22 mouse cellular contexts compared by ENCODE assay signal in the genomic region with DNA sequence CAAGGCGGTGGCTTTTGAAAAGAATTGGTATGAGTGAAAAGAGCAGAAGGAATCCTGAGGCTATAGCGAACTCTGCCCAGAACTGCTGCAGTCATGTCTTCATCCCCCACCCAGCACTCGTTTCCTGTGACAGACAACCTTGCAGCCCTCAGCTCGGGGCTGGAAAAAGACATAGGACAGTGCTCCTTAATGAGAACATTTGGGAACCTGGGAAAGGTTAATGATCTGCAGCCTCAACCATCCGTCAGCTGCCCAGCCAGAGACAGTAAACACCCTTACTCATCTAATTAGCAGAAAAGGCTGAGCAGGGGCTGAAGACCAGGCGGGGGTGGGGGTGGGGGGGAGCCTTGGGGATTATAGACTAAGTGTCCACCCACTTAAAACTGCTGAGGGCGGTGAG.
DNase-seq lines count a peak whose midpoint lies in the region; ATAC-seq and TF ChIP-seq lines count a peak whose summit lies in the region.
"Had no signal": no experiment of that assay in that cellular context is flagged by ENCODE, and none has a peak within 500 bp of the region (broad histone marks: within the 10 kb centered on the region; RNA-seq: fewer than 3 reads in every experiment).

No protein-coding gene starts in this region.

- no peak overlapping the region for H3K27ac ChIP-seq in hindbrain, embryonic 12.5 days
- H3K27ac ChIP-seq in hindbrain, postnatal 0 days: no peak overlapping the region
- H3K27ac ChIP-seq in kidney, postnatal 0 days: no peak overlapping the region
- no peak overlapping the region for H3K27ac ChIP-seq in midbrain, embryonic 15.5 days
- no peak overlapping the region for H3K27ac ChIP-seq in midbrain, postnatal 0 days (ENCODE audit: low read depth, low read length)
- H3K27ac ChIP-seq: embryonic facial prominence, embryonic 13.5 days; heart, embryonic 10.5 days; hindbrain, embryonic 13.5 days had no signal

- no peak overlapping the region for H3K9ac ChIP-seq in hindbrain, embryonic 12.5 days
- no peak overlapping the region for H3K9ac ChIP-seq in hindbrain, postnatal 0 days (replicated peaks; ENCODE audit: low read length)
- H3K9ac ChIP-seq in kidney, postnatal 0 days (ENCODE audit: low read depth, low read length): no peak overlapping the region
- no peak overlapping the region for H3K9ac ChIP-seq in midbrain, embryonic 15.5 days
- no peak overlapping the region for H3K9ac ChIP-seq in midbrain, postnatal 0 days (replicated peaks; ENCODE audit: low read length, poor library complexity, severe bottlenecking)
- H3K9ac ChIP-seq: embryonic facial prominence, embryonic 13.5 days; hindbrain, embryonic 13.5 days had no signal

- no peaks in the 10 kb centered on the region for H3K4me1 ChIP-seq in hindbrain, embryonic 12.5 days
- no peaks in the 10 kb centered on the region for H3K4me1 ChIP-seq in hindbrain, postnatal 0 days (ENCODE audit: insufficient read depth, low read length)
- no peaks in the 10 kb centered on the region for H3K4me1 ChIP-seq in kidney, postnatal 0 days (replicated peaks; ENCODE audit: insufficient read depth, low read length)
- H3K4me1 ChIP-seq in midbrain, embryonic 15.5 days: no peaks in the 10 kb centered on the region
- no peaks in the 10 kb centered on the region for H3K4me1 ChIP-seq in midbrain, postnatal 0 days (ENCODE audit: insufficient read depth, low read length)
- H3K4me1 ChIP-seq: embryonic facial prominence, embryonic 13.5 days; heart, embryonic 10.5 days; hindbrain, embryonic 13.5 days had no signal

- ATAC-seq in hindbrain, embryonic 12.5 days (ENCODE audit: low FRiP score): 0 out of 2 replicates have a peak, but pooled peaks have one; percentile 35
- ATAC-seq in hindbrain, postnatal 0 days: no peak
- 0 out of 2 replicates have a peak, but pooled peaks have one; percentile 43 for ATAC-seq in kidney, postnatal 0 days (replicated peaks; ENCODE audit: low FRiP score, low read depth)
- ATAC-seq in midbrain, embryonic 15.5 days (replicated peaks): 0 out of 2 replicates have a peak, but pooled peaks have one; percentile 39
- ATAC-seq in midbrain, postnatal 0 days (ENCODE audit: low FRiP score): no peak
- no peak for ATAC-seq in megakaryocyte, adult 5-6 weeks (ENCODE audit: poor library complexity, severe bottlenecking)
- ATAC-seq: activated CD4-positive, CD25-positive, alpha-beta regulatory T cell, adult 4 months; forebrain, embryonic 16.5 days; Patski had no signal

- no peaks in the 10 kb centered on the region for H3K27me3 ChIP-seq in hindbrain, embryonic 12.5 days
- H3K27me3 ChIP-seq in hindbrain, postnatal 0 days (ENCODE audit: insufficient read depth, low read length): no peaks in the 10 kb centered on the region
- H3K27me3 ChIP-seq in kidney, postnatal 0 days (ENCODE audit: insufficient read depth, low read length): no peaks in the 10 kb centered on the region
- H3K27me3 ChIP-seq in midbrain, embryonic 15.5 days (replicated peaks): no peaks in the 10 kb centered on the region
- H3K27me3 ChIP-seq in midbrain, postnatal 0 days (ENCODE audit: insufficient read depth, low read length): no peaks in the 10 kb centered on the region
- H3K27me3 ChIP-seq: CH12.LX; embryonic facial prominence, embryonic 13.5 days; hindbrain, embryonic 13.5 days had no signal

- H3K36me3 ChIP-seq in hindbrain, embryonic 12.5 days: no peaks in the 10 kb centered on the region
- H3K36me3 ChIP-seq in hindbrain, postnatal 0 days (ENCODE audit: insufficient read depth, low read length): no peaks in the 10 kb centered on the region
- no peaks in the 10 kb centered on the region for H3K36me3 ChIP-seq in kidney, postnatal 0 days (ENCODE audit: insufficient read depth, low read length)
- H3K36me3 ChIP-seq in midbrain, embryonic 15.5 days (replicated peaks): no peaks in the 10 kb centered on the region
- H3K36me3 ChIP-seq in midbrain, postnatal 0 days (ENCODE audit: insufficient read depth, low read length): no peaks in the 10 kb centered on the region
- H3K36me3 ChIP-seq: embryonic facial prominence, embryonic 13.5 days; heart, embryonic 10.5 days; hindbrain, embryonic 13.5 days had no signal

- no peak for DNase-seq in hindbrain, postnatal 0 days (ENCODE audit: low spot score)
- peak; percentile 1 for DNase-seq in kidney, postnatal 0 days (ENCODE audit: low spot score)
- DNase-seq in kidney, postnatal 25 days: no peak
- DNase-seq in midbrain, postnatal 0 days (ENCODE audit: low spot score): no peak
- DNase-seq: adrenal gland, postnatal 14 days; cerebellum, adult 18-20 months; cerebellum, adult 9-11 months; cerebellum, postnatal 36 days; gastrocnemius, postnatal 10 days; heart, adult 18-20 months; heart, postnatal 10 days; heart, postnatal 4 days had no signal

- 42% methylated on average over 7 of the region's 7 CpGs for WGBS in hindbrain, embryonic 12.5 days
- 54% methylated on average over 7 of the region's 7 CpGs for WGBS in hindbrain, postnatal 0 days
- WGBS in kidney, postnatal 0 days: 36% methylated on average over 7 of the region's 7 CpGs
- WGBS in midbrain, embryonic 15.5 days: 40% methylated on average over 7 of the region's 7 CpGs
- WGBS in midbrain, postnatal 0 days: 44% methylated on average over 7 of the region's 7 CpGs

- H3K4me3 ChIP-seq in hindbrain, embryonic 12.5 days: no peak overlapping the region
- no peak overlapping the region for H3K4me3 ChIP-seq in hindbrain, postnatal 0 days (ENCODE audit: low read length)
- no peak overlapping the region for H3K4me3 ChIP-seq in kidney, postnatal 0 days (replicated peaks; ENCODE audit: low read depth, low read length)
- no peak overlapping the region for H3K4me3 ChIP-seq in midbrain, embryonic 15.5 days
- no peak overlapping the region for H3K4me3 ChIP-seq in midbrain, postnatal 0 days (ENCODE audit: low read depth, low read length)
- H3K4me3 ChIP-seq: embryonic facial prominence, embryonic 13.5 days; heart, embryonic 10.5 days; hindbrain, embryonic 13.5 days had no signal

- H3K4me2 ChIP-seq in hindbrain, embryonic 12.5 days (replicated peaks): no peak overlapping the region
- H3K4me2 ChIP-seq in hindbrain, postnatal 0 days (ENCODE audit: low read depth, low read length): no peak overlapping the region
- H3K4me2 ChIP-seq in kidney, postnatal 0 days (ENCODE audit: low read length): no peak overlapping the region
- no peak overlapping the region for H3K4me2 ChIP-seq in midbrain, embryonic 15.5 days
- H3K4me2 ChIP-seq in midbrain, postnatal 0 days (ENCODE audit: low read depth, low read length, poor library complexity, severe bottlenecking): no peak overlapping the region
- H3K4me2 ChIP-seq: embryonic facial prominence, embryonic 13.5 days; hindbrain, embryonic 13.5 days had no signal

- no peak for TF ChIP-seq CTCF in hindbrain, postnatal 0 days (IDR thresholded peaks at IDR 0.05; ENCODE audit: low read depth)
- TF ChIP-seq CTCF in kidney, postnatal 0 days (IDR thresholded peaks at IDR 0.05; ENCODE audit: low read depth): no peak
- no peak for TF ChIP-seq CTCF in midbrain, postnatal 0 days (IDR thresholded peaks at IDR 0.05)

- no peaks in the 10 kb centered on the region for H3K9me3 ChIP-seq in hindbrain, embryonic 12.5 days (replicated peaks)
- H3K9me3 ChIP-seq in hindbrain, postnatal 0 days (ENCODE audit: low read length): no peaks in the 10 kb centered on the region
- H3K9me3 ChIP-seq in kidney, postnatal 0 days (replicated peaks; ENCODE audit: low read length): no peaks in the 10 kb centered on the region
- no peaks in the 10 kb centered on the region for H3K9me3 ChIP-seq in midbrain, embryonic 15.5 days
- H3K9me3 ChIP-seq in midbrain, postnatal 0 days (ENCODE audit: low read length): no peaks in the 10 kb centered on the region
- H3K9me3 ChIP-seq: embryonic facial prominence, embryonic 13.5 days; heart, embryonic 10.5 days; hindbrain, embryonic 13.5 days had no signal

Comparison
In these comparisons a context has a peak if more than half of its experiments do, and no peak if none do; other contexts are left out.
1. ATAC-seq: peak in hindbrain, embryonic 12.5 days (single experiment), kidney, postnatal 0 days (single experiment) and midbrain, embryonic 15.5 days (single experiment); none in hindbrain, postnatal 0 days (single experiment), midbrain, postnatal 0 days (single experiment) and megakaryocyte, adult 5-6 weeks (single experiment).